Mouse (Mus musculus): ENCODE measurements around the gene Ism2.

GRCm38 (mm10) chr12:87328025-87328424, 28.5 kb upstream of the Ism2 start:
- TF ChIP-seq CTCF (IDR thresholded peaks at IDR 0.05; ENCODE audit: low read depth), result no peak
- TF ChIP-seq EP300 (optimal IDR thresholded peaks at IDR 0.05), result no peak
